ENCODE assay signal across 15 mouse cellular contexts in the genomic region with DNA sequence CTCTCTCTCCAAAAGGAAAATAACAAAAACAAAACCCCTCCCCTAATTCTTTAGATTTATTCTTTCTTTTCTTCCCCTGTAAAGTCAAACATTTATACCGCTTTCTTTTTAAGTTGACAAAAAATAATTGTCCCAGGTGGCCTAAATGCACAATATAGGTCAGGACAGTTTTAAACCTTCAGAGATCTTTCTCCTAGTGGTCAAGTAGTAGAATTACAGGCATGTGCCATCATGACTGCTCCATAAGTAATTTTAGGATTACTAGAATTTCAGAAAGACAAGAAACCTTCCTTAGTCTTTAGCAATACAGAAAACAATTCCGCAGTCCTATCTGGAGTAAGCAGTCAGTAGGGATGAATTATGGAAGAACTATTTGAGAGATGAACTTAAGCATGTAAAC. TPM values are rescaled to one million over a fixed set of nuclear protein-coding genes. Genes with fewer than 3 reads are reported as not detected.
DNase-seq lines count a peak whose midpoint lies in the region; ATAC-seq and TF ChIP-seq lines count a peak whose summit lies in the region.
"Had no signal": no experiment of that assay in that cellular context is flagged by ENCODE, and none has a peak within 500 bp of the region (broad histone marks: within the 10 kb centered on the region; RNA-seq: fewer than 3 reads in every experiment).

No protein-coding gene starts in this region.

- TF ChIP-seq POLR2A in CH12.LX (IDR thresholded peaks at IDR 0.05; ENCODE audit: low read depth, low read length) = no peak

- H3K4me3 ChIP-seq in intestine, postnatal 0 days (ENCODE audit: low read depth, low read length) = no peak overlapping the region
- no peak overlapping the region for H3K4me3 ChIP-seq in intestine, embryonic 15.5 days (replicated peaks)
- H3K4me3 ChIP-seq in CH12.LX (replicated peaks in 1 of 3; ENCODE audit: low read depth in 2 of 3, low read length in 2 of 3, poor library complexity in 1 of 3) = no peak overlapping the region
- H3K4me3 ChIP-seq: forebrain, embryonic 12.5 days; kidney, embryonic 15.5 days had no signal

- in situ Hi-C loops in CH12.LX (cut with MboI; ENCODE audit: low pct_ligation_motif_present, low pct_unique_long_range_greater_than_20kb, low sequenced_read_pairs) = no loop called here

- no peak overlapping the region for H3K4me2 ChIP-seq in intestine, postnatal 0 days (replicated peaks; ENCODE audit: low read depth)
- H3K4me2 ChIP-seq in intestine, embryonic 15.5 days (replicated peaks) = no peak overlapping the region
- H3K4me2 ChIP-seq in CH12.LX (ENCODE audit: insufficient read depth, low read depth, poor library complexity, severe bottlenecking) = no peak overlapping the region
- H3K4me2 ChIP-seq: forebrain, embryonic 12.5 days; hindbrain, embryonic 14.5 days; kidney, embryonic 15.5 days had no signal

- no peak for TF ChIP-seq RAD21 in CH12.LX (IDR thresholded peaks at IDR 0.05; ENCODE audit: low read depth, low read length)

- no peak for TF ChIP-seq EP300 in CH12.LX (IDR thresholded peaks at IDR 0.05; ENCODE audit: low read length)

- 96% methylated on average over 2 of the region's 2 CpGs for WGBS in intestine, postnatal 0 days
- WGBS in intestine, embryonic 15.5 days = 93% methylated on average over 2 of the region's 2 CpGs

- no peak for ATAC-seq in intestine, postnatal 0 days
- ATAC-seq in intestine, embryonic 15.5 days = no peak
- ATAC-seq in megakaryocyte, adult 5-6 weeks (ENCODE audit: poor library complexity, severe bottlenecking) = peak; percentile 61

- H3K36me3 ChIP-seq in intestine, postnatal 0 days (ENCODE audit: control insufficient read depth, insufficient read depth) = peaks cover 45% of the 10 kb centered on the region
- H3K36me3 ChIP-seq in intestine, embryonic 15.5 days = peaks cover 12% of the 10 kb centered on the region
- H3K36me3 ChIP-seq in CH12.LX (replicated peaks in 1 of 2; ENCODE audit: control insufficient read depth in 1 of 2, insufficient read depth in 1 of 2, low read length in 1 of 2) = peaks cover 28 to 57% of the 10 kb centered on the region in 2 experiments

- DNase-seq in 3T3-L1 (ENCODE audit: low read depth, low spot score) (peak; percentile 35), CH12.LX (ENCODE audit: extremely low read depth) (no peak)
- no peak for DNase-seq in cerebellum, postnatal 36 days
- DNase-seq in urinary bladder, postnatal 4 days (ENCODE audit: low spot score in 2 of 2) = no peak
- DNase-seq in cerebellum, postnatal 14 days = no peak
- DNase-seq: cerebellum, adult 18-20 months; gastrocnemius, postnatal 10 days; left cerebral cortex, postnatal 4 days; thymus, adult 18-20 months had no signal

- H3K27ac ChIP-seq in intestine, postnatal 0 days (ENCODE audit: low read depth, low read length) = no peak overlapping the region
- H3K27ac ChIP-seq in intestine, embryonic 15.5 days = no peak overlapping the region
- no peak overlapping the region for H3K27ac ChIP-seq in CH12.LX (ENCODE audit: insufficient read depth, low read depth)
- H3K27ac ChIP-seq: forebrain, embryonic 12.5 days; hindbrain, embryonic 14.5 days; kidney, embryonic 15.5 days had no signal

- no peaks in the 10 kb centered on the region; the same call in 1 of the 2 replicates for H3K4me1 ChIP-seq in intestine, postnatal 0 days (replicated peaks; ENCODE audit: control insufficient read depth, insufficient read depth, low read length)
- H3K4me1 ChIP-seq in intestine, embryonic 15.5 days (replicated peaks) = 0 out of 2 replicates have a peak, but pooled peaks cover 11% of the 10 kb centered on the region
- H3K4me1 ChIP-seq in CH12.LX (ENCODE audit: control insufficient read depth in 1 of 2, insufficient read depth in 2 of 2) = peaks cover 7 to 33% of the 10 kb centered on the region in 2 experiments; a peak in 3 of 4 replicates

- H3K79me2 ChIP-seq in CH12.LX (replicated peaks; ENCODE audit: control insufficient read depth, extremely low read depth, insufficient read depth, poor library complexity, severe bottlenecking) = peaks cover 35% of the 10 kb centered on the region

- no peaks in the 10 kb centered on the region for H3K9me3 ChIP-seq in intestine, postnatal 0 days (ENCODE audit: control insufficient read depth)
- no peaks in the 10 kb centered on the region for H3K9me3 ChIP-seq in intestine, embryonic 15.5 days
- H3K9me3 ChIP-seq in CH12.LX (replicated peaks; ENCODE audit: low read length) = no peaks in the 10 kb centered on the region
- H3K9me3 ChIP-seq: forebrain, embryonic 12.5 days; kidney, embryonic 15.5 days had no signal

- dilution Hi-C loops in CH12.LX (cut with MboI; ENCODE audit: extremely low pct_ligation_motif_present, extremely low pct_unique_long_range_greater_than_20kb, low sequenced_read_pairs) = no loop called here

- peak; percentile 57 for TF ChIP-seq CTCF in intestine, postnatal 0 days (IDR thresholded peaks at IDR 0.05; ENCODE audit: low read depth)
- TF ChIP-seq CTCF in CH12.LX (conservative IDR thresholded peaks at IDR 0.05 in 1 of 2, IDR thresholded peaks at IDR 0.05 in 1 of 2; ENCODE audit: low read depth in 2 of 2, low read length in 2 of 2) = peak; percentile 42 to 43; a peak in 3 of 4 replicates

- H3K27me3 ChIP-seq in intestine, postnatal 0 days (replicated peaks; ENCODE audit: control insufficient read depth, insufficient read depth, low read length) = no peaks in the 10 kb centered on the region
- H3K27me3 ChIP-seq in intestine, embryonic 15.5 days (replicated peaks) = no peaks in the 10 kb centered on the region
- H3K27me3 ChIP-seq in CH12.LX (replicated peaks) = no peaks in the 10 kb centered on the region
- H3K27me3 ChIP-seq: forebrain, embryonic 12.5 days; kidney, embryonic 15.5 days had no signal

- H3K9ac ChIP-seq in intestine, postnatal 0 days (ENCODE audit: low read depth, low read length) = no peak overlapping the region
- H3K9ac ChIP-seq in intestine, embryonic 15.5 days = no peak overlapping the region
- H3K9ac ChIP-seq in CH12.LX (ENCODE audit: insufficient read depth, low read depth) = no peak overlapping the region
- H3K9ac ChIP-seq: forebrain, embryonic 12.5 days; hindbrain, embryonic 14.5 days; kidney, embryonic 15.5 days had no signal

TF ChIP-seq in CH12.LX, 34 proteins besides CTCF, POLR2A, EP300 and RAD21:
- TF ChIP-seq ETS1 (conservative IDR thresholded peaks at IDR 0.05; ENCODE audit: low read depth, low read length) (no peak), BHLHE40 (IDR thresholded peaks at IDR 0.05; ENCODE audit: low read depth, low read length) (no peak), USF2 (conservative IDR thresholded peaks at IDR 0.05; ENCODE audit: low read depth, low read length) (no peak), CHD2 (IDR thresholded peaks at IDR 0.05; ENCODE audit: low read length) (no peak), ZKSCAN1 (IDR thresholded peaks at IDR 0.05; ENCODE audit: borderline replicate concordance, low read depth, low read length) (no peak), ZC3H11A (IDR thresholded peaks at IDR 0.05; ENCODE audit: low read depth, low read length) (no peak), UBTF (IDR thresholded peaks at IDR 0.05; ENCODE audit: low read depth, low read length) (no peak), RCOR1 (conservative IDR thresholded peaks at IDR 0.05; ENCODE audit: low read depth, low read length) (no peak), PAX5 (IDR thresholded peaks at IDR 0.05; ENCODE audit: low read length) (no peak)

RNA-seq across cellular contexts. Expression of a gene that starts 5.8 kb away (rescaled TPM):
- 107 and 109 TPM in 2 replicates for polyA plus RNA-seq in intestine, postnatal 0 days (2015; fragmentation: Nextera tagmentation; extraction: Ambion mirVana)
- polyA plus RNA-seq in intestine, embryonic 15.5 days (2015; fragmentation: Nextera tagmentation; extraction: Ambion mirVana) = 150 TPM in 2 replicates
- total RNA-seq in CH12.LX (2012; rRNA removed) = 74.9 and 81.8 TPM in 2 replicates
- 142 and 144 TPM in 2 replicates for total RNA-seq in CH12.LX (2014; rRNA removed)
- 94.2 and 99.1 TPM in 2 replicates for polyA plus RNA-seq in CH12.LX (2012; ENCODE audit: insufficient read length, low read depth)
- 76.9 and 77.0 TPM in 2 replicates for total RNA-seq in megakaryocyte, adult 5-6 weeks (2015)
- total RNA-seq in megakaryocyte, adult 5-6 weeks (2017) = 45.9 and 62.3 TPM in 2 replicates
